Mouse (Mus musculus) kidney, adult 9 months (tissue): ENCODE results near the gene Mark4.

ENCODE experiments used
- DNase-seq: peaks from one replicate; pipeline ENCODE4 v3.0.0; 2022

Gene Mark4

GRCm38 (mm10) chr7:19469404-19469803, 10.8 kb upstream of the Mark4 start:
- no peak for DNase-seq

- no peak for DNase-seq
Observed at GRCm38 (mm10) chr7:19468279-19468678, 9.7 kb upstream of the Mark4 start.

DNA sequence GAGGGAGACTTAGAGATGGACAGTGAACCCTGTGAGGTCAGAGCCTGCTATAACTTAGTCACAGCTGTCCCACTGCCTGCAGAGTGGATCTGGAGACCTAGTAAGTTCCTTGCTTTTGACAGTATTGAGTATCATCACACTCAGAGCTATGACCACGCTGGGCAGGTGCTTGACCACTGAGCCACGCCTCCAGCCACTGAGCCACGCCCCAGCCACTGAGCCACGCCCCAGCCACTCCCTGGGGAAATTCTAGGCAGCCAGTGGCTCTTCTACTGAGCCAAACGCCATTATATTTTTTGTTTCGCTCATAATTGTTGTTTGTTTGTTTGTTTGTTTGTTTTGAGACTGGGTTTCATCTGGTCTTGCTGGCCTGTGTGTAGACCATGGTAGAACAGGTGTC, 9.0 kb upstream of the Mark4 start:
- peak; percentile 55 for DNase-seq

DNA sequence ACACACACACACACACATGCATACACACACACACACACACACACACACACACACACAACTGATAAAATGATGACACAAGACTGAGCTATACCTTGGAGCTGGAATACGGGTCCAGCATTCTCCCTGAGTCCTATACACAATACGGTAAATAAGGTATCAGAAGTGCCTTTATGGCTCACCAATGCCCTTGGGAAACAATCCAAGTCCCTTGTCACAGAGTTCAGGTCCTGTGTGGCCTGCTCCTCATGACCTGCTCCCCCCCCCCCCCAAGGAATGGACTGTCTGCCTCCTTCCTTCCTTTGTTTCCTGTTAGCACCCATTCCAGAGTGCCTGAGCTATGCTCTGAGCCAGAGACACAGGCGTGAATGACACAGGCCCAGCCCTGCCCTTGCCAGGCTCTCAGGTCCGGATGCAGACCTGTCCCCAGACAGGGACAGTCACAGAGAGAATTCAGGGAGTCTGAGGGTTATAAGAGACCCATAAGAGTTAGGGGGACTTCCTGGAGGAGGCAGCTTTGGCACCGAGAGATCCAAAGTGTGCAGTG, 8.1 kb upstream of the Mark4 start:
- peak; percentile 59 for DNase-seq

DNA sequence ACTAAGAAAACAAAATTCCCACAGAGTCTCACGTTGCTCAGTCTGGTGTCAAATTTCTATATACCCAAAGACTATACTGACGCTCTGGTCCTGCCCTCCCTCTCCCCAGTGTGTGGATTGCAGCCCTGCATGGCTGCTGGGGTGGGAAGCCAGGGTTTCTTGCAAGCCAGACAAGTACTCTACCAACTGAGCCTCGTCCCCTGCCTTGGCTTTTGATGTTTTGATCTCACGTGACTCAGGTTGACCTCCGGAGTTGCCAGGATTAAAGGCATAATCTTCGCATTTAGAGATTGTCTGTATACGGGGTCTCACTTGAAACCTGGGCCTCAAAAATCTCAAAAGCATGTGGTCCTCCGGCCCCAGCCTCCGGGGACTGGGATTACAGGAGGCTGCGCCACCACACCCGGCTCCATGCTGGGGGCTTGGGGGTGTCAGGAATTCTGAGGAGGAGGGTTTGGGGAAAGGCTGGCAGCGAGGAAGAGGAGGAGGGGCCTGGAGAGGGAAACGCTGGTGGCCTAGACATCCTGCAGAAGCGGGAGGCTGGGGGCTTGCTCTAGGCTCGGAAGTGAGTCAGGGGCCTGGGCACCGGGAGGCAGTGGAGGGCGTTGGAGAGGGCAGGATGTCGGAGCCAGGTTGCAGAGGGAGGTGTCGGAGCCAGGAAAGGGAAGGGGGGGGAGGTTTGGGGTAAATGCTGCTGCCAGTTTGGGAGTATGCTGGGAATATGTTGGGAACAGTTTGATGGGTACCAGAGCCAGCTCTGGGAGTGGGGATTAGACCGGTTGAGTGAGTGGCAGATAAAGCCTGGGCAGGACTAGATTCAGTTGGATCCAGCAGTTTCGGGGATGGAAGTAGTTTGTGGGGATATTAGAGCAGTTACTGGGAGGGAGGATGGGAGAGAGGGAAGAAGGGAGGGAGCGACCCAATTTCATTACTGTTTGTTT, 6.0 kb upstream of the Mark4 start:
- DNase-seq, result no peak

DNA sequence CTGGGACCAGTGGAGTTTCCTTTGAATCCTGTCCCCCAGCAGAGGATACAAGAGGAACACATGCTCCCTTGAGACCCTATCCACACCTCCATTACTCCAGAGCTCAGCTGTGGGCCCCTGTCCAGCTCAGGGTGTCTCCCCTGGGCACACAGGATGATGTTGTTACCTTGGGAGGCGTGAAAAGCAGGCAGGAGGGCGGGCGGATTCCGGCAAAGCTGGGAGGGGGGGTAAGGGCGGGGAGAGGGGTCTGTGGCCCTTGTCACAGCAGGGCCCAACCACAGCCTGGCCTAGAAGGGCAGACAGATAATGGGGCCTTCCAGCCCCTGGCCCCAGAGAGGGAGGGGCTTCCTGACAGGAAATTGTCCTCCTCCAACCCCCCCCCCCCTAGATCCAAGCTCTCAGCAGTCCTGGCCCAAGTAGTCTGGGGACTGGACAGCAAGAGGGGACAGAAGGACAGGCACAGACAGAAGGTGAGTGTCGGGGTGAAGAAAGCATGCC, 4.3 kb upstream of the Mark4 start, which contains the start of gene Exoc3l2:
Exoc3l2 (plus strand) TSS at position 448 of the 498 bp plus-strand sequence.
- DNase-seq, result no peak

GRCm38 (mm10) chr7:19462443-19462842, 3.8 kb upstream of the Mark4 start:
- DNase-seq, result no peak

DNA sequence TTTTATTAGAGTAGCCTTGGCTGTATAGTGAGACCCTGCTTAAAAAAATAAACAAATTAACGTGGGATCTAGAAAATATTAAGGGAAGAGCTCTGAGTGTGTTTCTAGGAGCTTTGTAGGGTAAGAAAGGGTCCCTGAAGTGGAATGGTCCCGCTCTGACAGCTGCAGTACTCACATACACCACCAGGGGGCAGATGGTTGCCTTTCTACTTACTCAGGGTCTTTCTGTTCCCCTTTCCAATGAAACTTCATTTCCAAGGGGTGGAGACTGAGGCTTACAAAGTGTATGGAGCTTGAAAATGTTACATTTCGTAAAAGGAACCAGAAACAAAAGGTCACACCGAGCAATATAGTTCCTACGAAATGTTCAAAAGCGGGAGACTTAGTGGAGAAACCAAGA, 2.9 kb upstream of the Mark4 start:
- DNase-seq, result peak; percentile 82

DNA sequence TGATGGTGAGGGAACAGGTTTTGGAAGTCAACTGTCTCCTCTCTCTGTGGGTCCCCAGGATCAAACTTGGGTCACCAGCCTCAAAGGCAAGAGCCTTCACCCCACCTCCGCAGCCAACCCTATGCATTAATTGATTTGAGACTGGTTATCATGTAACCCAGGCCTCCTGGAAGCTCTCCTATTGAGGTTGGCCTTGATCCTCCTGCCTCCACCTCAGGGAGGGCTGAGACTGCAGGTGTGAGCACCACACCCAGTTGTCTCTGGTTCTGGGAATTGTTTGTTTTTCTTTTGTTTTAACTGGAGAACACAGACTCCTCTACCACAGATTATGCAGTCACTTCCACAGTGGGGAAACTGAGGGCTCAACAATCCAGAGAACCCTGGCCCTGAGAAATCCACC, 1.9 kb upstream of the Mark4 start:
- DNase-seq, result no peak

DNA sequence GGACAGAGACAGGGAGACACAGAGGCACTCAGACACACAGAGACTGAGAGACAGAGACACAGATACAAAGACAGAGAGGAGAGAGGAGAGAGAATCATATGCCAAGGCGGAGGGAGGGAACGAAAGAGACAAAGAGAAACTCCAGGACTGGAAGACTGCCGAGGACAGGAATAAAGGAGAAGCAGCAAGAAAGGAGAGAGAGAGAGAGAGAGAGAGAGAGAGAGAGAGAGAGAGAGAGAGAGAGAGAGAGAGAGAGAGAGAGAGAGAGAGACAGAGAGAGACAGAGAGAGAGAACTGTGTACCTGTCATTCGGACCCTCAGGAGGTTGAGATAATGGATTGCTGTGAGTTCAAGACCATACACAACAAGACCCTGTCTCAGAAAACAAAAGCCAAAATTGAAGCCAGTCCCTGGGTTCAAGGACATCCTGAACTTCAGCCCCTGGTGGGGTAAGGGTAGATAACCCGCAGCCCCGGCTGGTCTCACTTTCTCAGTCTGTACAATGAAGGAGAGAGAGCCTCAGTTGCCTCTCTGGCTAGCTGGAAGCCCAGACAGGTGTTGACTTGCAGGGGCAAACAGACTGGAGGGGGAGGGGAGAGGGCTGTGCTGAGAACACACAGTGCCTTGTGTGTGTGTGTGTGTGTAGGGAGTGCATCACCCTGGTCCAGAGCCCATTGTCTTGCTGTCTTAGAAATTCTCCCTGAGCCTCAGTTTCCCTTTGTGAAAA, 686 bp upstream of the Mark4 start:
- no peak for DNase-seq

DNA sequence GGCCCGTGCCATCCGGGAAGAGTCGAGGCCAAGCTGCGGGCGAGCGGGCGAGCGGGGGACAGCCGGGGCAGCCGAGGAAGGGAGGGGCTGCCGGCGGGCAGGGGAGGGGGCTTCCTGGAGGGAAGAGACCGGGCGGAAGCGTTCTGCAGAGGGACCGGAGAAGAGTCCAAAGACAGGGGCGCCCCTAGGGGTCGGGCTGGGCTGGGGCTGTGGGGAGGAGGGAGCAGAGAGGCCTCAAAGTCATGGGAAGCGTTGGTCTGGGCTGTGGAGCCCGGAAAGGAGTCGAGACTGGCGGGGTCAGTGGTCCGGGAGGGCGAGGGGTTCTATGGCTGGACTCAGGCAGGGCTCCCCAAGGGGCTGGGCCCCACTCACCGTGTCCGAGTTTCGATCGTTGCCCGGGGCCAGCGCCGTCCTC, 542 bp downstream of the Mark4 start:
- no peak for DNase-seq

GRCm38 (mm10) chr7:19457414-19458071, 1.1 kb downstream of the Mark4 start:
- no peak for DNase-seq

- no peak for DNase-seq
Observed at GRCm38 (mm10) chr7:19456628-19457027, 2.0 kb downstream of the Mark4 start.

DNA sequence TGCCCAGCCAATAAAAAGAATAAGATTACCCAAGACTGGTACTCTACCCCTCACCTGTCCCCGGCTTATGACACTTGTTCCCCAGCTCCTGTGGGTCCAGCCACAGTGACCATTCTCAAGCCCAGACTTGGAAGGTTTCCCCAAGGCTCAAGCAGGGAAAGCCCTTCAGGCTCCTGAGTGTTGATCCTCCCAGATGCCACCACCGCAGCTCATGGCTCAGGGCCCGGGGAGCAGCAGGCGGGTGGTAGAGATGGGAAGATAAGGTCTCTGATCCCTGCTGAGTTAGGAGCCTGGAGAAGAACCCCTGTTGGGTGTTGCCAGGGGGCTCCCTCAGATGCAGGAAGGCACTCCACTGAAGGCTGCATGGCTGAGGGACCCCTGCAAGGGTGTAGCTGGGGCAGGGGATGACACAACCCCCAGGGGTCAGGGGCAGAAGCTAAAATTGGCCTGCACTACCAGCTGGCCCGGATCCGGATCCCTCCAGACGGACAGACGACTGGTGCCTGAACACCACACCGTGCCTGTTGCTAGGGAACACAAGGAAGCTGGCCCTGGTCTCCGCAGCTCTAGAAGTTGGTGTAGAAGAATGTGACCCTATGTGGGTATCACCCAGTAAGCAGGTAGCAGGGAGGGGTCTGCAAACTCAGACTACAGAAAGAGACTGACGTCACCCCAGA, 2.7 kb downstream of the Mark4 start:
- no peak for DNase-seq

DNA sequence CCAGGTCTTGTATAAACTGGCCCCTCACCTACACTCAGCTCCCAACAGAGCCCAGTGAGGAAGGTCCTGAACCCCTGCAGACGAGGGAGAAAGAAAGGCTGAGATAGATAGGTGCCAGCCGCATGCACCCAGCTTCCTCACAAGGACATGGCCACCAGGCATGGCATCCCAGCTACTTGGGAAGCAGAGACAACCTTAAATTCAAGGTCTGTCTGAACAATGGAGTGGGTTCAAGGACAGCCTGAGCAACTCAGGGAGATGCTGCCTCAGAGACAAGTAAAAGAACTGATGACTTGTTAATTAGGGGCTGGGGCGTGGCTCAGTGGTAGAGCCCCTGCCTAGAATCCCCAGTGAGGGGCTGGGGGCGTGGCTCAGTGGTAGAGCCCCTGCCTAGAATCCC, 3.4 kb downstream of the Mark4 start:
- DNase-seq, result no peak

- no peak for DNase-seq
Observed at GRCm38 (mm10) chr7:19449165-19449564, 9.5 kb downstream of the Mark4 start.

GRCm38 (mm10) chr7:19447689-19448088, 10.9 kb downstream of the Mark4 start:
- DNase-seq, result no peak

DNA sequence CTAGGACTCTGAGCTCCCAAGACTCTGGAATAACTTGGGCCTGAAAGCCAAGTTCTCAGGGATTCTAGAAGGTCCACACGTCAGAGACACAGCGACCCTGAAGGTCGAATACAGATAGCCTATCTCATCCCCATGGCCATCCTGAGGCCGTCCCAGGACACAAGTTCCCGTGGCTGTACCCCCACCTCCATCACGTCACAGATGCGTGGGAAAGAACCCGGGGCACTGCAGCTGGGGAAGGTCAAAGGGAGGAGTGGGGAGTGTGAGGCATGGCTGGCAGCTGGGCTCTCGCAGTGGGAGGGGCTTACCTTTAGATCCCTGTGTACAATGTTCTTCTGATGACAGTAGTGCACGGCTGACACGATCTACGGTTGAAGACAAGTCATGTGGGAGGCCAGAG, 13.8 kb downstream of the Mark4 start:
- DNase-seq, result no peak

GRCm38 (mm10) chr7:19443344-19443743, 15.3 kb downstream of the Mark4 start:
- peak; percentile 87 for DNase-seq

- peak; percentile 52 for DNase-seq
Observed at GRCm38 (mm10) chr7:19441448-19442091, 17.1 kb downstream of the Mark4 start.

- DNase-seq, result no peak
Observed at GRCm38 (mm10) chr7:19437048-19437447, 21.6 kb downstream of the Mark4 start.

DNA sequence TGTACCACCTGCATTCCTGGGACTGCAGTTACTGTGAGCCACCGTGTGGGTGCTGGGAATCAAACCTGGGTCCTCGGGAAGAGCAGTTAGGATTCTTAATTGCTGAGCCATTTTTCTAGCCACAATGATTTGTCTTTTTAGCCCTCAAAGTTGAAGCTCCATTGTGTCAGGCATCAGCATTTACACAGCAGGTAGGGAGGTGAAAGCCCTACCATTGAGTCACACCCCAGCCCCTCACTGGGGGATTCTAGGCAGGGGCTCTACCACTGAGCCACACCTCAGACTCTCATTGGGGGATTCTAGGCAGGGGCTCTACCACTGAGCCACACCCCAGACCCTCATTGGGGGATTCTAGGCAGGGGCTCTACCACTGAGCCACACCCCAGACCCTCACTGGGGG, 22.3 kb downstream of the Mark4 start:
- DNase-seq, result no peak
